Mouse (Mus musculus): Measurements from ENCODE around the gene Selenof.

The Selenof gene

GRCm38 (mm10) chr3:144563916-144564315 lies 6.2 kb upstream of the Selenof start:
- DNase-seq (ENCODE audit: low spot score): no peak

- no peak for DNase-seq (ENCODE audit: low spot score)
Observed at GRCm38 (mm10) chr3:144565212-144565611, 4.9 kb upstream of the Selenof start.

DNA sequence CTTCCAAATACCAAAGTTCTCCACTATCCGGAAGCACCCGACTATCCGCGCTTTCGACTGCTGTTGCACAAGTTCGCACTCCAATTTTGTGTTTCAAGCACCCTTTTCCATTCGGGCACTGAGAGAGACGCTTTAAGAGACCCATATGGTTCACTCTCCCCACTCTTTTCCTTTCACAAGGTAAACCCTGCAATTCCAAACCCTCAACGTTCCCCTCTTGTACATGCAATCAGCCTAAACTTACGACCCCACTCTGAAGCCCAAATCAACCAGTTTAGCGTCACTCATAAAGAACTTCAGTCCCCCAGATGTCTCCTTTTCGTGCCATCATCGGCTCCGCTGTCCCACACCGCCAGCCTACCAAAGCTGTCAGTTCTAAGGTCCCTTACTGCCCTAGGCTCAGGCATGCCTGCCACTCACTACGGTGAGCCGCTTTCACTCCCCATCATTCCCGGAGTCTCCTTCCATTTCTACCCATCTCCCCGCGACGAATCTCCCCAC lies 1.2 kb upstream of the Selenof start:
- DNase-seq (ENCODE audit: low spot score): peak; percentile 49

DNA sequence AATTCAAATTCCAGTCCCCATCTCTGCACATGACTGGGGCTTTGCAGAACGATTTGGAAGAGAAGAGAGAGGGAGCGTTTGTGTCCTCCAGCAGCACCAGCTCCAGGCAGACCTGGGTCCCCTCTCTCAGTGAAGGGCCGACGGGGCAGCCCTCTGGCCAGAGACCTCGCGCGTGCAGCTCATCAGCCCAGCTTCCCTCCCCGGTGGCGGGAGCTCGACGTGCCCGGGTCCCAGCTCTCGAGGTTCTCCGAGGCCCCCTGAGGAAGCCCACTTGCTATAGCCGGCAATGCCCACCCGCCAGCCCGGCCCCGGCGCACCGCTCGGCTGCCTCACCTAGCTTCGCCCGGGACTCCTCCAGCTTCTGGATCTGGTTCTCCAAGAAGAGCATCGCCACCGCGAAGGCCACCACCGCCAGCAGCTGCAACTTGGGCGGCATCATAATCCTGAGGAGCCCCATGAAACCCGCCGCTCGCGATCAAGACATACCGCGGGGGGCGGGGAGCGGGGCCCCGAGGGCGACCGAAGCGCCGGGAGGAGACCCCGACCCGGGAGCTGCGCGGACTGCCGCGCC lies 618 bp upstream of the Selenof start:
- no peak for DNase-seq (ENCODE audit: low spot score)

- peak; percentile 88 for DNase-seq (ENCODE audit: low spot score)
Observed at GRCm38 (mm10) chr3:144570816-144571487, 848 bp downstream of the Selenof start.

GRCm38 (mm10) chr3:144574256-144574655 lies 4.2 kb downstream of the Selenof start:
- no peak for DNase-seq (ENCODE audit: low spot score)

DNA sequence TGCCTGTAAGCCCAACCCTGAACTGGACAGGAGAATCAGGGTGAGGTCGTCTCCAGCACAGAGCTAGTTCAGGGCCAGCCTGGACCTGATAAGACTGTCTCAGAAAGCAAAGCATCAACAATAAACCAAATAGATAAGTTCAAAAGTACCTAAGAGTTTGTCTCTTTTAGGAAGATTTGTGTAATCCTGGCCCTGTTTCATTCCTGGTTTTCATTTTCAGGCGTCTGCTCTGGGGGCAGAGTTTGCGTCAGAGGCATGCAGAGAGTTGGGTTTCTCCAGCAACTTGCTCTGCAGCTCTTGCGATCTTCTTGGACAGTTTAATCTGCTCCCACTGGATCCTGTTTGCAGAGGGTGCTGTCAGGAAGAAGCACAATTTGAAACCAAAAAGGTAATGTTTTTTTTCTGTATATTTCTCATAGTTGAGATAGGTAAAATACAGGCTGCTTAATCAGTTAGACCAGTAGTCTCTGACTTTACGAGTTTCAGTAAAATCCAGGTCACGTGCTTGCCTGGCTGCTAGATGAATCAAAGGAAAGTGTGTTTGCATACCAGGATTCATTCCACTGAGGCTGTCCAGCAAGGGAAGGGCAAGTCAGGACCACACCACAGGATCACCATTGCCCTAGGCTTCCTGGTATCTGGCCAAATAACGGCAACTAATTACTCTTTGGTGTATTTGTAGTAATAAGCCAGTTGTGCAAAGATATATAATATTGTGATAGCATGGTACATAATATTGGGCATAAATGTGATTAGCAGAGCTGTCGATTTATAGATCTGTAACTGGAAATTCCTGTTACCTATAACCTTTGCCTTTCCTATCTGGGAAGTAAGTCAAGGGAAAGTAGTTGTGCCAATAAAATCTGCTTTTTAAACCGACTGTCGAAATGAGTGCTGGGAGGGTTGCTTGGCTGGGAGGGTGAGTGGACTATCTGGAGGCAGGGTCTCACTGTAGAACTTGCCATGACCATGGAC lies 7.5 kb downstream of the Selenof start:
- no peak for DNase-seq (ENCODE audit: low spot score)

GRCm38 (mm10) chr3:144578921-144579320 lies 8.8 kb downstream of the Selenof start:
- DNase-seq (ENCODE audit: low spot score): no peak

GRCm38 (mm10) chr3:144579796-144580195 lies 9.7 kb downstream of the Selenof start:
- DNase-seq (ENCODE audit: low spot score): no peak

- no peak for DNase-seq (ENCODE audit: low spot score)
Observed at GRCm38 (mm10) chr3:144580281-144580680, 10.2 kb downstream of the Selenof start.

GRCm38 (mm10) chr3:144581842-144582241 lies 11.7 kb downstream of the Selenof start:
- DNase-seq (ENCODE audit: low spot score): no peak

DNA sequence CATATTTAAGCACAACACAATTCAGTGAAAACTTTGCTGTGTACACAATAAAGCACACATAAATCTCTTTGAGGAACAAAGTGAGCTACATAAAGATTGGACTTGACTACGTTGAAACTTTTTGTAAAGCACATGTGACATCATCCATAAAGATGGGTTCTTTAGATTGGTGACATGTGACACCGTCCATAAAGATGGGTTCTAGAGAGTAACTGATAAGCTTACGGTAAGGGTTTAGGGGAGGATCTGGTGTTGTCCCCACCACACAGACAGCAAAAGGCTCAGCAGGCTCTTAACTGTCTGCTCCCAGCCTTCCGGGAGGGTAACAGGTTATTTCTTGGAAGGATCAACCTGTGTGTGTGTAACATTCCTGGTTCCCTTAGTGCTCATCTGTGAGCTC lies 12.2 kb downstream of the Selenof start:
- no peak for DNase-seq (ENCODE audit: low spot score)

GRCm38 (mm10) chr3:144583789-144584188 lies 13.7 kb downstream of the Selenof start:
- no peak for DNase-seq (ENCODE audit: low spot score)

- no peak for DNase-seq (ENCODE audit: low spot score)
Observed at GRCm38 (mm10) chr3:144584789-144585553, 14.9 kb downstream of the Selenof start.

DNA sequence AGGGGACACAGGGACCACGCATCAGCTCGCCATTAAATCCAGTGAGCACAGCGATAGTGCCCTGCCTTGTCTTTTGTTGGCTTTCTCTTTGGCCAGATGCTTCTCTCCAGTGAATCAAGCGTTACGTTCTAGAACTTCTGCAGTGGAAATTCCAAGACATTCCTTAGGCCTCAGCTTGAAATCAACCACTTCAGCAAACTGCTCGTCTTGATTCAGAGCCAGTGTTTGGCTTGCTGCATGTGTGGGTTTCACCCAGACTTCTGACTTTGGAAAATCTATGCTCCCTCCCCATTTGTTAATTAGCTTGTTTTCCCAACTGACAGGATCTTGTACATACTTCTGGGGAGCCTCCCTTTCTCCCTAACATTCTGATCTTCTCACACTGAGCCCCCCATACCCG lies 16.6 kb downstream of the Selenof start:
- peak; percentile 41 for DNase-seq (ENCODE audit: low spot score)

DNA sequence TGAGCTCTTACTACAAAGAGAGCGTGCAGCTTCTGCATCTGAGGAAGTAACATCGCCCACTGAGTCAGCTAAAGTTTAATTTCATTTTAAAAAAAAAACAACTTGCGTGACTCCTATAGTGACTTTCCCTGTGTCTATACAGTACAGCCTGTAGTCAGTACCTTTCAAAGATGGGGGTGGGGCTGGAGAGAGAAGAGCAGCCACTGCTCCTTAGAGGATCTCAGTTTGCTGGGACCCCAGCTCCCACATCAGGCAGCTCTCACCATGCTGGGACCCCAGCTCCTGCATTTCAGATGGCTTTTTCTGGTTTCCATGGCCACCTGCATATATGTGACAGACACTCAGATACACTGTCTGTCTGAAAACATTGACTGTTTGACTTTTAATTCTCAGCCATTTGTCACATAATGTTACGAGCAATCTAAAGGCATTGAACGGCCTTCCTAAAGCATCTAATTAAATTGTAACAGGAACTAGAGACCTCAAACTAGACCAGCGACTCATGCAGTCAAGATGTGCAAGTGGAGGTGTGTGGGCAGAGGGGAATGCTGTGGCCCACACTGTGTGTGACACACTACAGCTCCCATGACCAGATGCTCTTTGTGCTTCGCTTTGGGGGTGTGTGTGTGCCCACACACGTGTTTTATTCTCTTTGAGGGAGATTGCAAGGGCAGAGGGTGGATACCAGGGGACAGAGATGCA lies 19.2 kb downstream of the Selenof start:
- no peak for DNase-seq (ENCODE audit: low spot score)

- no peak for DNase-seq (ENCODE audit: low spot score)
Observed at GRCm38 (mm10) chr3:144592992-144593785, 23.1 kb downstream of the Selenof start.

GRCm38 (mm10) chr3:144597121-144597520 lies 27.0 kb downstream of the Selenof start:
- no peak for DNase-seq (ENCODE audit: low spot score)

- no peak for DNase-seq (ENCODE audit: low spot score)
Observed at GRCm38 (mm10) chr3:144597790-144598467, 27.8 kb downstream of the Selenof start.

- DNase-seq (ENCODE audit: low spot score): no peak
Observed at GRCm38 (mm10) chr3:144602413-144602812, 32.3 kb downstream of the Selenof start.

All from adipocyte (in vitro differentiated cells).